Mouse (Mus musculus): ENCODE results near the gene Igfbp5. TPM values are rescaled to one million over a fixed set of nuclear protein-coding genes. Genes with fewer than 3 reads are reported as not detected.

The Igfbp5 gene
- polyA plus RNA-seq, 1 experiment from 2014 or later = 141 TPM

GRCm38 (mm10) chr1:72833563-72833962, 41.1 kb downstream of the Igfbp5 start:
- WGBS = 62% methylated on average over 4 of the region's 4 CpGs
- Histone ChIP-seq H3K4me1 (peaks cover 15% of the 10 kb centered on the region), H3K9me3 (no peaks in the 10 kb centered on the region; the same call in 1 of the 2 replicates), H3K27ac (no peak overlapping the region), H3K27me3 (no peaks in the 10 kb centered on the region), H3K36me3 (peaks cover 37% of the 10 kb centered on the region), H3K4me2 (no peak overlapping the region), H3K4me3 (no peak overlapping the region), H3K9ac (no peak overlapping the region)
- no peak for ATAC-seq (ENCODE audit: insufficient number of reproducible peaks, insufficient read depth, low FRiP score, low TSS enrichment, low read depth)

DNA sequence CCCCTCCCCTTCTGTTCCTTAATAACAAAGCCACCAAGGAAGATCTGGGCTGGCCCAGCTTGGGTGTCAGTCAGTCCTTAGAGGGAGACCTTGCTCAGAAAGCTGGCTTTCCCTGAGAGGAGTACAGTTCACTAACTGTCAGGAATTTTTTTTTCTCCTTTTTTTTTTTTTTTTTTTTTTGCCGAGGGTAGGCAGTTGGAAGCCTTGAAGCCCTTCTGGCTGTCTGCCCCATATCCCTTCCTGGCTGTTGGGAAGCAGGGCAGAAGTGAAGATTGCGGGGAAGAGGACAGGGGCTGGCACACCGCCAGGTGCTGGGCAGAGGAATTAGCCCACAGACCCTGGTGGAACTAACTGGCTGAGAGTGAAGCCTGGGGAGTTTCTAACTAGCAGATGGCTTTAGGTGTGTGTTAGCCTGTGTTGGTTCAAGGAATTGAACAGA, 42.0 kb downstream of the Igfbp5 start:
- Histone ChIP-seq H3K9ac (no peak overlapping the region), H3K4me1 (peaks cover 22% of the 10 kb centered on the region), H3K27ac (peak overlapping the region; percentile 39; the same call in 1 of the 2 replicates), H3K4me3 (no peak overlapping the region), H3K4me2 (no peak overlapping the region), H3K36me3 (peaks cover 32% of the 10 kb centered on the region), H3K9me3 (no peaks in the 10 kb centered on the region; the same call in 1 of the 2 replicates), H3K27me3 (no peaks in the 10 kb centered on the region)
- WGBS = 35% methylated on average over 3 of the region's 3 CpGs
- no peak for ATAC-seq (ENCODE audit: insufficient number of reproducible peaks, insufficient read depth, low FRiP score, low TSS enrichment, low read depth)

- Histone ChIP-seq H3K4me1 (peaks cover 43% of the 10 kb centered on the region), H3K4me2 (no peak overlapping the region), H3K9ac (no peak overlapping the region), H3K36me3 (peaks cover 27% of the 10 kb centered on the region), H3K27me3 (no peaks in the 10 kb centered on the region), H3K9me3 (no peaks in the 10 kb centered on the region; the same call in 1 of the 2 replicates), H3K27ac (no peak overlapping the region), H3K4me3 (no peak overlapping the region)
- ATAC-seq (ENCODE audit: insufficient number of reproducible peaks, insufficient read depth, low FRiP score, low TSS enrichment, low read depth) = no peak
- 89% methylated on average over 2 of the region's 2 CpGs for WGBS
Observed at GRCm38 (mm10) chr1:72830485-72830884, 44.2 kb downstream of the Igfbp5 start.

DNA sequence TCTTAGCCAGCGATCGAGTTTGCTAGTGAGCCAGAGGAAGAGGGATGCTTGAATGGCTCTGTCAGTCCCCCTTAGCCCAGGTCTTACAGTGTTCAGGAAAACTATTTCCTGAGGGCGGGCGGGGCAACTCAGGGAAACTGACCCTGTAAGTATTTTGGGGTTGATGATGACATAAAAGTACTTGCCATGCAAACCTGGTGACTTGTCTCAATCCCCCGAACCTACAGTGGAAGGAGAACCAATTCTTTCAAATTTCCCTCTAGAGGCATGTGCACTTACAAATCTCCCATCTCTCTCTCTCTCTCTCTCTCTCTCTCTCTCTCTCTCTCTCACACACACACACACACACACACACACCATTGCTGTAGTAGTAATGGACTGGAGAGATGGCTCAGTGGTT, 45.8 kb downstream of the Igfbp5 start:
- H3K4me1 ChIP-seq = peaks cover 47% of the 10 kb centered on the region

DNA sequence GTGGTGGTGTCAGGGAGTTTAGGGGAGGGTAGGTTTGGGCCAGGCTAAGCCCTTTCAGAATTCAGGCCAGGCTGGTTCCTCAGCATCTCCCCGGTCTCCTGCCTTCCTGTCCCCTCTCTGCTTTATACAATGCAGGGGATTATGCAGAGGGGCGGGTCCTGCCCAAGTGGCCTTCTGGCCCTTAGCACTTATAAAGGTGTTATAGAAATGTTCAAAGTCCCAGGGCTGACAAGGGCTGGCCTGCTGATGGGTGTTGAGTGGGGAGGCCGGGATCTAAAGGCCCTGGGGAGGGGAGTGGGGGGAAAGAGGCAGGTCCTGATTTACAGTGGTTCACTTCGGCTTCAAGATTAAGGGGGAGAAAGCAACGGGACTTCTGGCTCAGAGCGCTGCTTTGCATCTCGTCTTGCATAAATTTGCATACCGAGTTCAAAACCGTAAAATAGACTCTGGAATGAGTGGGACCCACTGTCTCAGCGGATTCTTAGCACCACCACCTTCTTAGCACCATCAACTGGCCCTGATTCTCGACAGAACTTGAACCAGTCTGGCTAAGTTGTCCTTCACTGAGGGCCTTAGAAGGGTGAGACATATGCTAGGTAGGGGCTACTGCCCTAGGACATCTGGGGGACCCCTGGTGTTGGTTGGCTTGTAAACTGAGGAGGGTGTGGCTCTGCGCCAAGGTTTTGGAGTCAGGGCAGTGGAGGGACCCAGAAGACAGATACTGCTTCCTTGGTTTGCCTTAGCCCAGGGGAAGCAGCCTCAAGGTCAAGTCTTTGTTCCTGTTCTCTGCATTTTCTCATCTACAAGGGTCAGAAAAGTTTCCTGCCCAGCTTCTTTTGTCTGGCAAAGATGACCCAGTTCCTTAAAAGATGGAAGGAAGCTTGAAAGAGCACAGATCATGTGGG, 47.0 kb downstream of the Igfbp5 start:
- peak overlapping the region; percentile 78 for H3K27ac ChIP-seq
- no peak for ATAC-seq (ENCODE audit: insufficient number of reproducible peaks, insufficient read depth, low FRiP score, low TSS enrichment, low read depth)
- no peaks in the 10 kb centered on the region; the same call in 1 of the 2 replicates for H3K9me3 ChIP-seq
- peaks cover 21% of the 10 kb centered on the region for H3K36me3 ChIP-seq
- peaks cover 42% of the 10 kb centered on the region for H3K4me1 ChIP-seq
- WGBS = 26% methylated on average over 12 of the region's 12 CpGs
- peaks cover 3% of the 10 kb centered on the region; the same call in 1 of the 2 replicates for H3K27me3 ChIP-seq
- peak overlapping the region; percentile 98 for H3K4me2 ChIP-seq
- peak overlapping the region; percentile 80 for H3K4me3 ChIP-seq
- peak overlapping the region; percentile 86 for H3K9ac ChIP-seq

More for the DNA sequence above, 45.8 kb downstream of the Igfbp5 start:
- Histone ChIP-seq H3K4me2 (no peak overlapping the region), H3K36me3 (peaks cover 22% of the 10 kb centered on the region), H3K27me3 (0 out of 2 replicates have a peak, but pooled peaks cover 3% of the 10 kb centered on the region), H3K4me3 (no peak overlapping the region), H3K9ac (no peak overlapping the region), H3K27ac (no peak overlapping the region), H3K9me3 (no peaks in the 10 kb centered on the region; the same call in 1 of the 2 replicates)
- no peak for ATAC-seq (ENCODE audit: insufficient number of reproducible peaks, insufficient read depth, low FRiP score, low TSS enrichment, low read depth)
- WGBS = 96% methylated on average over 5 of the region's 5 CpGs

DNA sequence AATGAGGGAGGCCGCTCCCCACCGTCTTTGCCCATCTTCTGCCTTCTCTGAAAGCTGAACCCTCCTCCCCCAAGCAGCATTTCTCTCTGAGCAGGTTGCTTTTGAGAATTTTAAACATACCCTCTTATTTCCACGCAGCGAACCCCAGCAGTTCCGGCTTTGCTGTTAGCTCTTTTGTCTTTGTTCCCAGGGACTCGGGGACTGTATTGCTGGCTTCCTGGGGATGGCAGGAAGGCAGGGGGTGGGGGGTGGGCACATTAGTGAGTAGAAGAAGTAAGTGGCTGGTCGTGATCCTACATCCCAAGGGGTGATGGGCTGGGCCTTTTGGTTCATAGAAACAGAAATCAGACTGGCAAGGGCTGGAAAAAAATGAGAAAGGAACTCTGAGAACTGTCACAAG, 47.8 kb downstream of the Igfbp5 start:
- 6% methylated on average over 7 of the region's 7 CpGs for WGBS
- peak overlapping the region; percentile 98 for H3K4me2 ChIP-seq
- peaks cover 3% of the 10 kb centered on the region; the same call in 1 of the 2 replicates for H3K27me3 ChIP-seq
- ATAC-seq (ENCODE audit: insufficient number of reproducible peaks, insufficient read depth, low FRiP score, low TSS enrichment, low read depth) = no peak
- peaks cover 16% of the 10 kb centered on the region for H3K36me3 ChIP-seq
- peaks cover 35% of the 10 kb centered on the region for H3K4me1 ChIP-seq
- H3K9ac ChIP-seq = peak overlapping the region; percentile 86
- H3K9me3 ChIP-seq = no peaks in the 10 kb centered on the region; the same call in 1 of the 2 replicates
- peak overlapping the region; percentile 78 for H3K27ac ChIP-seq
- H3K4me3 ChIP-seq = peak overlapping the region; percentile 80

GRCm38 (mm10) chr1:72826446-72826845, 48.2 kb downstream of the Igfbp5 start:
- Histone ChIP-seq H3K36me3 (peaks cover 16% of the 10 kb centered on the region), H3K4me2 (peak overlapping the region; percentile 98), H3K27ac (peak overlapping the region; percentile 78), H3K27me3 (peaks cover 3% of the 10 kb centered on the region; the same call in 1 of the 2 replicates), H3K4me1 (peaks cover 36% of the 10 kb centered on the region), H3K9me3 (no peaks in the 10 kb centered on the region; the same call in 1 of the 2 replicates), H3K4me3 (peak overlapping the region; percentile 80), H3K9ac (peak overlapping the region; percentile 86)
- ATAC-seq (ENCODE audit: insufficient number of reproducible peaks, insufficient read depth, low FRiP score, low TSS enrichment, low read depth) = no peak
- 5% methylated on average over 6 of the region's 6 CpGs for WGBS

DNA sequence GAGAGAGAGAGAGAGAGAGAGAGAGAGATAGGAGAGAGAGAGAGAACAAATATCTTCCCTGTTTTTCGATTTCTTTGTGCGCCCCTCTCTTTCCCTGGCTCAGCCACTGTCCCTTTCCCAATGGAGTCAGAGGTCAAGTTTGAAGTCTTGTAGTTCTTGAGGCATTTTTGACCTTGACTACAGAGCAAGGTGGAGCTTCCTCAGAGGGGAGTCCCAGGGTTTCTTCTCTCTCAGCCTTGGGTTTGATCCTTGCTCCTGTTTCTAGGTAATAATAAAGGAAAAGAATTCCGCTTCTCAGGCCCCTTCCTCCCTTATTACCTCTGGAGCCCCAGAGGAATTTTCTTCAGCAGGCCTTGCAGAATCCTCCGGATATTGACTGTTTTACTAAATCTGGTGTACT, 48.8 kb downstream of the Igfbp5 start:
- Histone ChIP-seq H3K4me3 (peak overlapping the region; percentile 80), H3K9ac (peak overlapping the region; percentile 86), H3K4me1 (peaks cover 38% of the 10 kb centered on the region), H3K4me2 (peak overlapping the region; percentile 98), H3K27ac (peak overlapping the region; percentile 84; the same call in 1 of the 2 replicates), H3K9me3 (no peaks in the 10 kb centered on the region), H3K27me3 (peaks cover 3% of the 10 kb centered on the region; the same call in 1 of the 2 replicates), H3K36me3 (peaks cover 10% of the 10 kb centered on the region)
- WGBS = 11% methylated on average over 4 of the region's 4 CpGs
- no peak for ATAC-seq (ENCODE audit: insufficient number of reproducible peaks, insufficient read depth, low FRiP score, low TSS enrichment, low read depth)

DNA sequence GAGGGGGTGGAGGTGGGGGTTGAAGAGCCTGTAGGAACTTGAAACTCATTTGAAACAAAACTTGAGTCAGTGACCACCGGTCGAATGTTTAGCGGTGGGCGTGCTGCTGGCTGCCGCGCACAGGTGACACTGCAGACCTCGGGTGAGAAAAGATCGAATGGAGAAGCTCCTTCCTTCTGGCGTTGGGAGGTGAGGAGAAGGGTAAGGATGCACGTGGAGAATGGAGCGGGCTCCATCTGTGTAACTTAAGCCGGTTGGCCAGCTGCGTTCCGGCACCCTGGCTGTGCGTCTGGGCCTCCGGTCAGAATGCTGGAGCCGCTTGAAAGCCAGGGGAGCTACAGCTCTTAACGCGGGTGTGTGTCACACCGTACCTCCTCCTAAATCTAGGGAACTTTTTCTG, 49.4 kb downstream of the Igfbp5 start:
- no peak for ATAC-seq (ENCODE audit: insufficient number of reproducible peaks, insufficient read depth, low FRiP score, low TSS enrichment, low read depth)
- peaks cover 38% of the 10 kb centered on the region for H3K4me1 ChIP-seq
- peak overlapping the region; percentile 86 for H3K9ac ChIP-seq
- no peaks in the 10 kb centered on the region for H3K9me3 ChIP-seq
- peaks cover 3% of the 10 kb centered on the region; the same call in 1 of the 2 replicates for H3K27me3 ChIP-seq
- peak overlapping the region; percentile 80 for H3K4me3 ChIP-seq
- peaks cover 6% of the 10 kb centered on the region for H3K36me3 ChIP-seq
- peak overlapping the region; percentile 98 for H3K4me2 ChIP-seq
- WGBS = under 1% methylated on average over 20 of the region's 20 CpGs
- peak overlapping the region; percentile 84 for H3K27ac ChIP-seq

DNA sequence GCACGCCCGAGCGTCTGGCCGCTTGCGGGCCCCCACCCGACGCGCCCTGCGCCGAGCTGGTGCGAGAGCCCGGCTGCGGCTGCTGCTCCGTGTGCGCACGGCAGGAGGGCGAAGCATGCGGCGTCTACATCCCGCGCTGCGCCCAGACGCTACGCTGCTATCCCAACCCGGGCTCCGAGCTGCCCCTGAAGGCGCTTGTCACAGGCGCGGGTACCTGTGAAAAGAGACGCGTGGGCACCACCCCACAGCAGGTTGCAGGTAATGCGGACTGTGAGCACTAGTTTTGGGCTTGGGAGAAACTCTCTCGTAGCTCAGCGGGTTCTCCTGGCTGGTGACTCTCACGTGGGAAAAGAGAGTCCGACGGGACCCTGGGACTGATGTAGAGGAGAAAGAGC, 50.0 kb downstream of the Igfbp5 start:
- under 1% methylated on average over 37 of the region's 37 CpGs for WGBS
- Histone ChIP-seq H3K4me1 (peaks cover 38% of the 10 kb centered on the region), H3K27me3 (peaks cover 3% of the 10 kb centered on the region; the same call in 1 of the 2 replicates), H3K4me3 (peak overlapping the region; percentile 80), H3K4me2 (peak overlapping the region; percentile 98), H3K27ac (peak overlapping the region; percentile 84), H3K9me3 (no peaks in the 10 kb centered on the region), H3K36me3 (0 out of 2 replicates have a peak, but pooled peaks cover under 1% of the 10 kb centered on the region), H3K9ac (peak overlapping the region; percentile 86)
- ATAC-seq (ENCODE audit: insufficient number of reproducible peaks, insufficient read depth, low FRiP score, low TSS enrichment, low read depth) = peak; percentile 39; the same call in 1 of the 2 replicates

- peaks cover 38% of the 10 kb centered on the region for H3K4me1 ChIP-seq
- ATAC-seq (ENCODE audit: insufficient number of reproducible peaks, insufficient read depth, low FRiP score, low TSS enrichment, low read depth) = peak; percentile 70
- 1% methylated on average over 52 of the region's 58 CpGs for WGBS
Observed at GRCm38 (mm10) chr1:72823751-72824706, 50.7 kb downstream of the Igfbp5 start, which contains the start of gene Igfbp2. Gene Igfbp2, plus strand, starts transcription at chr1:72824503.

More at GRCm38 (mm10) chr1:72823751-72824706, 50.7 kb downstream of the Igfbp5 start, which contains the start of gene Igfbp2:
- Histone ChIP-seq H3K4me2 (peak within 1 kb of the TSS; percentile 98), H3K36me3 (no peaks in the 10 kb centered on the region), H3K27ac (peak within 1 kb of the TSS; percentile 84), H3K9me3 (no peaks in the 10 kb centered on the region), H3K9ac (peak within 1 kb of the TSS; percentile 86), H3K27me3 (peaks cover 3% of the 10 kb centered on the region; the same call in 1 of the 2 replicates), H3K4me3 (peak within 1 kb of the TSS; percentile 80)
